In the genomic region with DNA sequence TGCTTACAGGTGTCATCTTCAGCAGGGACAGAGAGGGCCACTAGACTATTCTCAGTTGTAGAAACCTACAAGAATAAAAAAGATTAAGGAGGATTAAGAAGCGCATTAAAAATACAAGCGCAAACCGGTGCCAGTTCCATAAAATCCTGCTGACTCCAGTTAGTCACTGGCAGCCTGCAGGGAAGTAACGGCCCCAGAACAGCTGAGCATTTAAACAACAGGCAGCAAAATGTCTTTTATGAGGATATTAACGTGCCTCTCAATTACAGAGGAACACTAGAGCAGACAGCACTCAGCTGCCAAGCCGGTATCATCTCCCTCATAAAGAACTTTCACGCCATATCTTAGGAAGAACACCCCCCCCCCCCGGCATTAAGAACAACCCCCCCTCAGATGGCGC, we compare ENCODE assay signal across 18 mouse cellular contexts. TPM values are rescaled to one million over a fixed set of nuclear protein-coding genes. Genes with fewer than 3 reads are reported as not detected.
DNase-seq lines count a peak whose midpoint lies in the region; ATAC-seq and TF ChIP-seq lines count a peak whose summit lies in the region.
"Had no signal": no experiment of that assay in that cellular context is flagged by ENCODE, and none has a peak within 500 bp of the region (broad histone marks: within the 10 kb centered on the region; RNA-seq: fewer than 3 reads in every experiment).

No protein-coding gene starts in this region.

- H3K9ac ChIP-seq in forebrain, embryonic 13.5 days: no peak overlapping the region
- no peak overlapping the region for H3K9ac ChIP-seq in forebrain, embryonic 11.5 days (ENCODE audit: low read length)
- H3K9ac ChIP-seq in embryonic facial prominence, embryonic 15.5 days: no peak overlapping the region
- no peak overlapping the region for H3K9ac ChIP-seq in limb, embryonic 15.5 days
- H3K9ac ChIP-seq: embryonic facial prominence, embryonic 12.5 days; heart, embryonic 13.5 days; liver, embryonic 12.5 days; lung, embryonic 14.5 days had no signal

- no peaks in the 10 kb centered on the region for H3K27me3 ChIP-seq in forebrain, embryonic 13.5 days
- no peaks in the 10 kb centered on the region for H3K27me3 ChIP-seq in forebrain, embryonic 11.5 days (ENCODE audit: control insufficient read depth, insufficient read depth, low read length)
- H3K27me3 ChIP-seq in embryonic facial prominence, embryonic 15.5 days: no peaks in the 10 kb centered on the region
- H3K27me3 ChIP-seq in limb, embryonic 15.5 days: no peaks in the 10 kb centered on the region
- H3K27me3 ChIP-seq: CH12.LX; embryonic facial prominence, embryonic 12.5 days; heart, embryonic 13.5 days; liver, embryonic 12.5 days had no signal

- H3K4me2 ChIP-seq in forebrain, embryonic 13.5 days: no peak overlapping the region
- H3K4me2 ChIP-seq in forebrain, embryonic 11.5 days (ENCODE audit: low read depth, low read length, severe bottlenecking): no peak overlapping the region
- no peak overlapping the region for H3K4me2 ChIP-seq in embryonic facial prominence, embryonic 15.5 days (replicated peaks)
- H3K4me2 ChIP-seq in limb, embryonic 15.5 days: no peak overlapping the region
- H3K4me2 ChIP-seq: embryonic facial prominence, embryonic 12.5 days; heart, embryonic 13.5 days; liver, embryonic 12.5 days; lung, embryonic 14.5 days had no signal

- no peaks in the 10 kb centered on the region; the same call in 1 of the 2 replicates for H3K9me3 ChIP-seq in forebrain, embryonic 13.5 days (replicated peaks)
- H3K9me3 ChIP-seq in forebrain, embryonic 11.5 days (ENCODE audit: control insufficient read depth, low read length): no peaks in the 10 kb centered on the region
- H3K9me3 ChIP-seq in embryonic facial prominence, embryonic 15.5 days (replicated peaks): no peaks in the 10 kb centered on the region
- H3K9me3 ChIP-seq in limb, embryonic 15.5 days: no peaks in the 10 kb centered on the region
- H3K9me3 ChIP-seq: embryonic facial prominence, embryonic 12.5 days; heart, embryonic 13.5 days; liver, embryonic 12.5 days had no signal

- DNase-seq in forebrain, embryonic 11.5 days (ENCODE audit: low spot score): no peak
- DNase-seq in layer of hippocampus, adult 2 months (ENCODE audit: low spot score in 2 of 2): no peak
- DNase-seq in layer of hippocampus, postnatal 25 days (ENCODE audit: extremely low spot score in 1 of 2, low spot score in 1 of 2): no peak
- no peak for DNase-seq in cerebellum, adult 11 months
- no peak for DNase-seq in thymus, postnatal 0 days (ENCODE audit: low spot score)
- DNase-seq: heart, adult 11 months; heart, postnatal 4 days; right cerebral cortex, adult 18-20 months had no signal

- peaks cover 22% of the 10 kb centered on the region for H3K4me1 ChIP-seq in forebrain, embryonic 13.5 days
- H3K4me1 ChIP-seq in forebrain, embryonic 11.5 days (replicated peaks; ENCODE audit: control insufficient read depth, insufficient read depth, low read length): no peaks in the 10 kb centered on the region
- peaks cover 26% of the 10 kb centered on the region for H3K4me1 ChIP-seq in embryonic facial prominence, embryonic 15.5 days
- peaks cover 36% of the 10 kb centered on the region for H3K4me1 ChIP-seq in limb, embryonic 15.5 days
- H3K4me1 ChIP-seq: liver, embryonic 12.5 days had no signal

- no peak for TF ChIP-seq CTCF in layer of hippocampus, adult 2 months (conservative IDR thresholded peaks at IDR 0.05)

- H3K27ac ChIP-seq in forebrain, embryonic 13.5 days: peak overlapping the region; percentile 48
- no peak overlapping the region for H3K27ac ChIP-seq in forebrain, embryonic 11.5 days (ENCODE audit: low read depth, low read length)
- H3K27ac ChIP-seq in layer of hippocampus, adult 2 months: 0 out of 2 replicates have a peak overlapping the region, but pooled peaks have one; percentile 28
- no peak overlapping the region for H3K27ac ChIP-seq in embryonic facial prominence, embryonic 15.5 days (replicated peaks)
- H3K27ac ChIP-seq in limb, embryonic 15.5 days: peak overlapping the region; percentile 50
- H3K27ac ChIP-seq: embryonic facial prominence, embryonic 12.5 days; heart, embryonic 13.5 days; liver, embryonic 12.5 days; macrophage had no signal

- ATAC-seq in forebrain, embryonic 13.5 days: no peak
- ATAC-seq in forebrain, embryonic 11.5 days (replicated peaks; ENCODE audit: low FRiP score): no peak
- ATAC-seq in embryonic facial prominence, embryonic 15.5 days (ENCODE audit: insufficient number of reproducible peaks, low FRiP score, low TSS enrichment, low read depth): 0 out of 2 replicates have a peak, but pooled peaks have one; percentile 40
- 0 out of 2 replicates have a peak, but pooled peaks have one; percentile 28 for ATAC-seq in limb, embryonic 15.5 days (ENCODE audit: insufficient number of reproducible peaks, low FRiP score, low TSS enrichment, low read depth)
- ATAC-seq: intestine, postnatal 0 days; liver, embryonic 12.5 days had no signal

- no peak overlapping the region for H3K4me3 ChIP-seq in forebrain, embryonic 13.5 days
- H3K4me3 ChIP-seq in forebrain, embryonic 11.5 days (ENCODE audit: low read depth, low read length): no peak overlapping the region
- no peak overlapping the region for H3K4me3 ChIP-seq in layer of hippocampus, adult 2 months
- no peak overlapping the region for H3K4me3 ChIP-seq in embryonic facial prominence, embryonic 15.5 days (replicated peaks)
- H3K4me3 ChIP-seq in limb, embryonic 15.5 days: no peak overlapping the region
- H3K4me3 ChIP-seq: embryonic facial prominence, embryonic 12.5 days; heart, embryonic 13.5 days; liver, embryonic 12.5 days had no signal

- WGBS in forebrain, embryonic 13.5 days: 58% methylated on average over 9 of the region's 9 CpGs
- WGBS in forebrain, embryonic 11.5 days: 82% methylated on average over 9 of the region's 9 CpGs
- 73% methylated on average over 9 of the region's 9 CpGs for WGBS in embryonic facial prominence, embryonic 15.5 days
- WGBS in limb, embryonic 15.5 days: 29% methylated on average over 9 of the region's 9 CpGs

- H3K36me3 ChIP-seq in forebrain, embryonic 13.5 days (ENCODE audit: poor library complexity, severe bottlenecking): peaks cover 48% of the 10 kb centered on the region
- H3K36me3 ChIP-seq in forebrain, embryonic 11.5 days (ENCODE audit: control insufficient read depth, insufficient read depth, low read length): no peaks in the 10 kb centered on the region
- H3K36me3 ChIP-seq in embryonic facial prominence, embryonic 15.5 days: peaks cover 72% of the 10 kb centered on the region
- peaks cover 65% of the 10 kb centered on the region for H3K36me3 ChIP-seq in limb, embryonic 15.5 days

RNA-seq across cellular contexts. Expression of a gene that starts 24.1 kb away (rescaled TPM):
- 62.6 and 67.2 TPM in 2 replicates for polyA plus RNA-seq in forebrain, embryonic 13.5 days (2015; fragmentation: Nextera tagmentation; extraction: Ambion mirVana)
- polyA plus RNA-seq in forebrain, embryonic 11.5 days (2014; fragmentation: Nextera tagmentation; extraction: Ambion mirVana): 59.2 and 59.7 TPM in 2 replicates
- 10 to 100 TPM; 28.4 to 29.9 TPM for total RNA-seq in layer of hippocampus, adult 2 months (2021)
- total RNA-seq in layer of hippocampus, postnatal 25 days (2021): 10 to 100 TPM; 29.0 to 34.0 TPM
- 73.7 and 78.3 TPM in 2 replicates for polyA plus RNA-seq in embryonic facial prominence, embryonic 15.5 days (2015; fragmentation: Nextera tagmentation; extraction: Ambion mirVana)
- polyA plus RNA-seq in limb, embryonic 15.5 days (2015; fragmentation: Nextera tagmentation; extraction: Ambion mirVana): 83.6 and 84.8 TPM in 2 replicates
- 42.2 and 48.4 TPM in 2 replicates for polyA plus RNA-seq in thymus, postnatal 0 days (2015; fragmentation: Nextera tagmentation; extraction: Ambion mirVana)

Comparison
In these comparisons a context has a peak if more than half of its experiments do, and no peak if none do; other contexts are left out.
1. H3K27ac ChIP-seq: peak in forebrain, embryonic 13.5 days (single experiment), layer of hippocampus, adult 2 months (single experiment) and limb, embryonic 15.5 days (single experiment); none in forebrain, embryonic 11.5 days (single experiment) and embryonic facial prominence, embryonic 15.5 days (single experiment).
2. ATAC-seq: peak in embryonic facial prominence, embryonic 15.5 days (single experiment) and limb, embryonic 15.5 days (single experiment); none in forebrain, embryonic 13.5 days (single experiment) and forebrain, embryonic 11.5 days (single experiment).